Comparison of ENCODE assay signal across 14 mouse cellular contexts in the genomic region with DNA sequence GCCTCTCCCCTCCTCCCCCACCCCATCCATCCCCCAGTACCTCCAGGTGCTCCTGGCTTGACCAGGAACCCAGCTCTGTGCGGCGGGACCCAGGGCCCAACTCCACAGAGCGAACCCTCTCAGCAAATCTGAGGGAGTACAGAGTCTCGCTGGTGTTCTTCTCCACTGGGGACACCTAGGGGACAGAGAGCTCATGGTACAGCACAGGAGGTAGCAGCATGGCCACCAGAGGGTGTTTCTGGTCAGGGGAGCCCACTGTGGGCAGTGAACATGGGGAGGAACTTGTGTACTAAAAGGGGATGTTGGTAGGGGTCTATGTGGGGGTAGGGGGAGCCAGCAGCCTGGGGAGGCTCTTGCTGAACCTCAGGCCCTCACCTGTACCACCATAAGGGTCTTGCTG. TPM values are rescaled to one million over a fixed set of nuclear protein-coding genes. Genes with fewer than 3 reads are reported as not detected.
DNase-seq lines count a peak whose midpoint lies in the region; ATAC-seq and TF ChIP-seq lines count a peak whose summit lies in the region.
"Had no signal": no experiment of that assay in that cellular context is flagged by ENCODE, and none has a peak within 500 bp of the region (broad histone marks: within the 10 kb centered on the region; RNA-seq: fewer than 3 reads in every experiment).

No protein-coding gene starts in this region.

- WGBS in hindbrain, embryonic 13.5 days, result 80% methylated on average over 4 of the region's 4 CpGs
- 78% methylated on average over 4 of the region's 4 CpGs for WGBS in hindbrain, embryonic 10.5 days
- WGBS in lung, postnatal 0 days, result 71% methylated on average over 4 of the region's 4 CpGs

- no peak overlapping the region for H3K9ac ChIP-seq in hindbrain, embryonic 13.5 days
- no peak overlapping the region for H3K9ac ChIP-seq in lung, postnatal 0 days (replicated peaks; ENCODE audit: low read depth)
- H3K9ac ChIP-seq: limb, embryonic 12.5 days had no signal

- H3K36me3 ChIP-seq in hindbrain, embryonic 13.5 days, result peaks cover 93% of the 10 kb centered on the region
- H3K36me3 ChIP-seq in hindbrain, embryonic 10.5 days, result peaks cover 56% of the 10 kb centered on the region
- H3K36me3 ChIP-seq in lung, postnatal 0 days (ENCODE audit: insufficient read depth, low read length), result peaks cover 41% of the 10 kb centered on the region

- H3K4me2 ChIP-seq in hindbrain, embryonic 13.5 days, result no peak overlapping the region
- no peak overlapping the region for H3K4me2 ChIP-seq in lung, postnatal 0 days (replicated peaks; ENCODE audit: low read depth, low read length)
- H3K4me2 ChIP-seq: limb, embryonic 12.5 days had no signal

- H3K27ac ChIP-seq in hindbrain, embryonic 13.5 days, result no peak overlapping the region
- H3K27ac ChIP-seq in hindbrain, embryonic 10.5 days, result no peak overlapping the region
- no peak overlapping the region for H3K27ac ChIP-seq in lung, postnatal 0 days (ENCODE audit: low read length)
- H3K27ac ChIP-seq: limb, embryonic 12.5 days had no signal

- no peak for TF ChIP-seq EP300 in lung, postnatal 0 days (IDR thresholded peaks at IDR 0.05)

- no peaks in the 10 kb centered on the region for H3K9me3 ChIP-seq in hindbrain, embryonic 13.5 days
- H3K9me3 ChIP-seq in hindbrain, embryonic 10.5 days, result no peaks in the 10 kb centered on the region
- H3K9me3 ChIP-seq in lung, postnatal 0 days (ENCODE audit: low read length), result no peaks in the 10 kb centered on the region
- H3K9me3 ChIP-seq: limb, embryonic 12.5 days had no signal

- no peaks in the 10 kb centered on the region for H3K27me3 ChIP-seq in hindbrain, embryonic 13.5 days
- no peaks in the 10 kb centered on the region for H3K27me3 ChIP-seq in hindbrain, embryonic 10.5 days (ENCODE audit: insufficient read depth, poor library complexity, severe bottlenecking)
- H3K27me3 ChIP-seq in lung, postnatal 0 days (replicated peaks; ENCODE audit: insufficient read depth, low read length), result no peaks in the 10 kb centered on the region
- H3K27me3 ChIP-seq: limb, embryonic 12.5 days had no signal

- TF ChIP-seq CTCF in lung, postnatal 0 days (IDR thresholded peaks at IDR 0.05), result peak; percentile 43

- no peak overlapping the region for H3K4me3 ChIP-seq in hindbrain, embryonic 13.5 days
- H3K4me3 ChIP-seq in hindbrain, embryonic 10.5 days, result no peak overlapping the region
- no peak overlapping the region for H3K4me3 ChIP-seq in lung, postnatal 0 days (ENCODE audit: low read depth, low read length)
- H3K4me3 ChIP-seq: limb, embryonic 12.5 days had no signal

- no peaks in the 10 kb centered on the region for H3K4me1 ChIP-seq in hindbrain, embryonic 13.5 days (replicated peaks)
- no peaks in the 10 kb centered on the region for H3K4me1 ChIP-seq in hindbrain, embryonic 10.5 days (replicated peaks)
- no peaks in the 10 kb centered on the region for H3K4me1 ChIP-seq in lung, postnatal 0 days (ENCODE audit: insufficient read depth, low read depth, low read length)
- H3K4me1 ChIP-seq: limb, embryonic 12.5 days had no signal

- 0 out of 2 replicates have a peak, but pooled peaks have one; percentile 11 for ATAC-seq in hindbrain, embryonic 13.5 days (ENCODE audit: low FRiP score)
- ATAC-seq in lung, postnatal 0 days, result no peak
- peak; percentile 46; the same call in 1 of the 2 replicates for ATAC-seq in common myeloid progenitor, adult 5-6 weeks (replicated peaks; ENCODE audit: low read depth, poor library complexity, severe bottlenecking)

- no peak for DNase-seq in hindbrain, embryonic 10.5 days (ENCODE audit: low spot score)
- DNase-seq in lung, postnatal 0 days (ENCODE audit: low spot score), result no peak
- DNase-seq in lung, postnatal 14 days, result no peak
- peak; percentile 12 for DNase-seq in retina, embryonic 14.5 days (ENCODE audit: low spot score)
- DNase-seq in spleen, postnatal 36 days (ENCODE audit: low spot score in 2 of 2), result no peak
- DNase-seq: adrenal gland, postnatal 25 days; cerebellum, adult 11 months; kidney, adult 8-10 months; right cerebral cortex, adult 18-20 months had no signal

RNA-seq across cellular contexts. Expression of a gene that starts 21.0 kb away (rescaled TPM):
- 38.4 and 38.8 TPM in 2 replicates for polyA plus RNA-seq in hindbrain, embryonic 13.5 days (2015; fragmentation: Nextera tagmentation; extraction: Ambion mirVana)
- 37.7 and 41.6 TPM in 2 replicates for polyA plus RNA-seq in hindbrain, embryonic 10.5 days (2016; fragmentation: Nextera tagmentation; extraction: Ambion mirVana)
- polyA plus RNA-seq in lung, postnatal 0 days (2015; fragmentation: Nextera tagmentation; extraction: Ambion mirVana), result 10.4 and 10.8 TPM in 2 replicates
- total RNA-seq in common myeloid progenitor, adult 5-6 weeks (2017), result 17.5 and 24.6 TPM in 2 replicates

RNA-seq across cellular contexts. Expression of a gene that starts 47.1 kb away (rescaled TPM):
- polyA plus RNA-seq in hindbrain, embryonic 13.5 days (2015; fragmentation: Nextera tagmentation; extraction: Ambion mirVana), result 1.7 and 2.3 TPM in 2 replicates
- 0.68 and 0.88 TPM in 2 replicates for polyA plus RNA-seq in hindbrain, embryonic 10.5 days (2016; fragmentation: Nextera tagmentation; extraction: Ambion mirVana)
- polyA plus RNA-seq in lung, postnatal 0 days (2015; fragmentation: Nextera tagmentation; extraction: Ambion mirVana), result 3.1 and 3.9 TPM in 2 replicates
- 8.4 and 9.8 TPM in 2 replicates for total RNA-seq in common myeloid progenitor, adult 5-6 weeks (2017)
- total RNA-seq: adrenal gland, postnatal 25 days; heart, postnatal 25 days had no signal
- polyA plus RNA-seq: limb, embryonic 12.5 days; neural tube, embryonic 11.5 days had no signal
